Mouse (Mus musculus) hindbrain, postnatal 0 days (tissue): ENCODE measurements around the gene Armc12. TPM values are rescaled to one million over a fixed set of nuclear protein-coding genes. Genes with fewer than 3 reads are reported as not detected.
"Not testable (repeated sequence)": the region's sequence is repeated elsewhere in the genome, so short reads cannot be mapped to it uniquely, and the experiment has no call there.

Source experiments
- ATAC-seq: fragments of 200-750 bp; cut with Nextera tagmentation; 2 replicates; pipeline ENCODE4 v1.8.0; 2017; ENCODE audit warnings: mild to moderate bottlenecking, moderate TSS enrichment, moderate library complexity
- DNase-seq: peaks from one replicate; pipeline ENCODE4 v3.0.0-alpha.2; 2015; ENCODE audit warnings: low spot score
- H3K27ac ChIP-seq: fragments of 300-500 bp; sonication (generic); 2 replicates; pipeline ENCODE4 v1.5.1; 2014; ENCODE audit warnings: mild to moderate bottlenecking
- H3K27me3 ChIP-seq: fragments of 300-500 bp; sonication (generic); 2 replicates; pipeline ENCODE4 v1.6.1; 2014; ENCODE audit warnings: low read length, mixed read lengths; ENCODE audit not compliant: insufficient read depth
- H3K36me3 ChIP-seq: fragments of 300-500 bp; sonication (generic); 2 replicates; pipeline ENCODE4 v1.6.1; 2014; ENCODE audit warnings: low read length, mixed read lengths; ENCODE audit not compliant: insufficient read depth
- H3K4me1 ChIP-seq: fragments of 300-500 bp; sonication (generic); 2 replicates; pipeline ENCODE4 v1.6.1; 2014; ENCODE audit warnings: antibody characterized with exemption, low read length, mixed read lengths; ENCODE audit not compliant: insufficient read depth
- H3K4me2 ChIP-seq: fragments of 300-500 bp; sonication (generic); 2 replicates; pipeline ENCODE4 v1.6.1; 2014; ENCODE audit warnings: low read depth, mild to moderate bottlenecking, low read length, moderate library complexity, mixed read lengths
- H3K4me3 ChIP-seq: fragments of 300-500 bp; sonication (generic); 2 replicates; pipeline ENCODE4 v1.5.1; 2014; ENCODE audit warnings: low read length
- H3K9ac ChIP-seq: fragments of 300-500 bp; sonication (generic); replicated peaks from 2 replicates; pipeline ENCODE4 v1.6.1; 2014; ENCODE audit warnings: mild to moderate bottlenecking, low read length, moderate library complexity, mixed read lengths
- H3K9me3 ChIP-seq: fragments of 300-500 bp; sonication (generic); 2 replicates; pipeline ENCODE4 v1.6.1; 2016; ENCODE audit warnings: low read length, mixed read lengths
- CTCF ChIP-seq: IDR thresholded peaks from 2 replicates; pipeline ENCODE4 v1.5.1; 2016; ENCODE audit warnings: antibody characterized with exemption, control low read depth, low read depth
- WGBS: fragments of 180-500 bp; shearing (Covaris S2); extraction: QIAGEN DNeasy Blood & Tissue Kit; methylation state at CpG from one replicate; pipeline ENCODE4 v1.1.7; 2014; 5-methylcytosine and 5-hydroxymethylcytosine counted together
- polyA plus RNA-seq: library from polyadenylated mRNA; unstranded; fragments of >200 nt; fragmentation: Nextera tagmentation; extraction: Ambion mirVana; gene quantifications from 2 replicates; pipeline ENCODE4 v1.2.1, GENCODE M21; 2015
- total RNA-seq: library from RNA; depleted of rRNA; stranded (reverse); fragments of >200 nt; gene quantifications from 2 replicates; pipeline ENCODE4 v1.2.3, GENCODE M21; 2014

The Armc12 gene
- total and polyA plus RNA-seq, 2 experiments from 2014 or later = not detected

DNA sequence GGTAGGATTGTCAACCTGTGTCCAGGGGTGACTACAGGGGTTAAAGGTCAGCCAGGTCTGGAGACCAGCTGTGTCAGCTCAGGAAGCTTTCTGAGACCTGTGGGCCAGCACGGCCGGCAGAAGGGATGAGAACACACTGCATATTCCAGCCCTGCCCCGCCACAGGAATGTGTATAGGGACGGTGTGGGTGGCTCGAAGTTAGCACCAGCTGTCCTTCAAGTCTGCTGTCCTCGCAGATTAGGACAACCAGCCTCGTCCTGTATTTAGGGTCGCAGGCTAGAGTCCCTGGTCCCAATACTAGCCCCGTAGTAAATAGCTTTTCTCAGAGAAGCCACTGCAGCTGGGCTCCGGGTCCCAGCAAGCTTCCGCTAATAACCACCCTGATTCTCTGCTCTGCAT, 17.9 kb downstream of the Armc12 start:
- H3K27ac ChIP-seq = no peak overlapping the region
- H3K9ac ChIP-seq = no peak overlapping the region
- ATAC-seq (no peak), DNase-seq (no peak)
- no peaks in the 10 kb centered on the region for H3K27me3 ChIP-seq
- TF ChIP-seq CTCF = no peak
- H3K4me3 ChIP-seq = no peak overlapping the region
- 74% methylated on average over 11 of the region's 11 CpGs for WGBS
- no peaks in the 10 kb centered on the region for H3K9me3 ChIP-seq
- H3K4me1 ChIP-seq = no peaks in the 10 kb centered on the region
- no peaks in the 10 kb centered on the region for H3K36me3 ChIP-seq
- no peak overlapping the region for H3K4me2 ChIP-seq

DNA sequence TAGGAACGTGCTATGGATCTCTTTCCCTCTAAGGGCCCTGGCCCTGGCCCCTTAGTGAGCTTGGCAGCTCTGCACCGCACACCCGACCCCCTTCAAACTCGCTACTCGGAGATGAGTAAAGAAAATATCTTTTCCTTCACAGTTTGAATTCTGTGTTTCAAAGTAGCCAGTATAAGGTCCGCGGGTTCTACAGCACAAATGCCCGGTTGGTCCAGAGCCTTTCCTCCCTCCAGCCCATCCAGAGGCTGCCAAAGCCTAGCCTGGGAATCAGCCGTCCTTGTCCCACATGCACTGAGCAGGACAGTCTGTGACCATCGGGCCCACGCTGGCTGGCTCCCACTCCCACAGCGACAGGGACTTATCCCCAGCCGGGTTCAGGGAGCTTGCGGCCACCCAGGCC, 18.5 kb downstream of the Armc12 start, which contains the start of gene Clpsl2:
Clpsl2 (plus strand) TSS at position 301 of the 400 bp plus-strand sequence.
- no peaks in the 10 kb centered on the region for H3K36me3 ChIP-seq
- no peak for ATAC-seq
- no peak within 1 kb of the TSS for H3K9ac ChIP-seq
- 76% methylated on average over 14 of the region's 14 CpGs for WGBS
- no peak within 1 kb of the TSS for H3K4me3 ChIP-seq
- H3K4me1 ChIP-seq = no peaks in the 10 kb centered on the region
- H3K27me3 ChIP-seq = no peaks in the 10 kb centered on the region
- H3K4me2 ChIP-seq = no peak within 1 kb of the TSS
- no peak within 1 kb of the TSS for H3K27ac ChIP-seq
- DNase-seq = no peak
- no peaks in the 10 kb centered on the region for H3K9me3 ChIP-seq
- TF ChIP-seq CTCF = no peak

DNA sequence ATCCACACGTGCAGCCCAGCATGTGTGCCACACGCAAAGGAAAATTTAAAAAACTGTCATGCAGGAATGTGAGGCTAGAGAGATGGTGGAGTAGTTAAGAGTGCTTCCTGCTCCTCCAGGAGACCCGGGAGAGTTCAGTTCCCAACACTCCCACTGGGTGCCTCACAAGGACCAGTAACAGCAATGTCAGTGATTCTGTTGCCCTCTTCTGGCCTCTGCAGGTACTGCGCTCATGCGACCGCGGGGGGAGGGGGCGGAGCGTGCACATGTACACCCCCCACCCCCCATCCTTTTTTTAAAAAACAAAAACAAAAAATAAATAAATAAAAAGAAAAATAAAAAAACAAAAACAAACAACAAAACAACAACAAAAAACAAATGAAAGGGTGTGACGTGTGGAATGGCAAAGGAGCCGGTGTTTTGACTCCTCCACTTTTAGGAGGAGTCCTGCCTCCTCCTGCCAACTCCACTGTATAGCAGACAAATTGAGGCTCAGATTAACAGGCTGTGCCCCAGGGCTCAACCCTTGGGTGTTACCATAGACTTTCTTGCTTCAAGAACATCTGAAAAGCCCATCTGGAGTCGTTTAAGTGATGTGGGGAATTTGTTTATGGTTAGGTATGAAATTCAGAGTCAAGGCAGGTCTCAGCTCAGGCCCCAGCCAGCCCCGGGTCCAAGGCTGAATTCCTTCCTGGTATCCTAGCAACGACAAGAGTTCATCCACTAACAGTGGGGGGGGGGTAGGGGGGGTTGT, 22.6 kb downstream of the Armc12 start:
- Histone ChIP-seq H3K27me3 (no peaks in the 10 kb centered on the region), H3K4me3 (no peak overlapping the region), H3K4me1 (no peaks in the 10 kb centered on the region), H3K4me2 (no peak overlapping the region), H3K27ac (no peak overlapping the region), H3K9me3 (no peaks in the 10 kb centered on the region), H3K9ac (no peak overlapping the region), H3K36me3 (no peaks in the 10 kb centered on the region)
- TF ChIP-seq CTCF = peak; percentile 89
- WGBS = 7% methylated on average over 14 of the region's 14 CpGs
- DNase-seq (peak; percentile 79), ATAC-seq (peak; percentile 63)

DNA sequence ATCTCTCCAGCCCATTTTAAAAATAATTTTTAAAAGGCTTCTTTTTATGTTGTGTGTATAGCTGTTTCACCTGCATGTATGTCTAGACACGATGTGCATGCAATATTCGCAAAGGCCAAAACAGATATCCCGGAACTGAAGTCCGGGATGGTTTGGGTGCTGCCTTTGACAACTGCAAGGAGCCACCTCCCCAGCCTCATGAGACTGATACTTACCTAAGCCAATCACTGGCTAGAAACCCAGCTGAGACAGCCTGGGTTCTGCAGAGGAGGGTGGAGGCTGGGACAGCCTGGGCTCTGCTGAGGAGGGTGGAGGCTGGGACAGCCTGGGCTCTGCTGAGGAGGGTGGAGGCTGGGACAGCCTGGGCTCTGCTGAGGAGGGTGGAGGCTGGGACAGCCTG, 23.4 kb downstream of the Armc12 start:
- H3K4me1 ChIP-seq, H3K27ac ChIP-seq, H3K36me3 ChIP-seq, H3K4me2 ChIP-seq, H3K4me3 ChIP-seq, H3K9ac ChIP-seq, DNase-seq, H3K27me3 ChIP-seq, H3K9me3 ChIP-seq, ATAC-seq: not testable (repeated sequence)
- 81% methylated on average over 4 of the region's 4 CpGs for WGBS

DNA sequence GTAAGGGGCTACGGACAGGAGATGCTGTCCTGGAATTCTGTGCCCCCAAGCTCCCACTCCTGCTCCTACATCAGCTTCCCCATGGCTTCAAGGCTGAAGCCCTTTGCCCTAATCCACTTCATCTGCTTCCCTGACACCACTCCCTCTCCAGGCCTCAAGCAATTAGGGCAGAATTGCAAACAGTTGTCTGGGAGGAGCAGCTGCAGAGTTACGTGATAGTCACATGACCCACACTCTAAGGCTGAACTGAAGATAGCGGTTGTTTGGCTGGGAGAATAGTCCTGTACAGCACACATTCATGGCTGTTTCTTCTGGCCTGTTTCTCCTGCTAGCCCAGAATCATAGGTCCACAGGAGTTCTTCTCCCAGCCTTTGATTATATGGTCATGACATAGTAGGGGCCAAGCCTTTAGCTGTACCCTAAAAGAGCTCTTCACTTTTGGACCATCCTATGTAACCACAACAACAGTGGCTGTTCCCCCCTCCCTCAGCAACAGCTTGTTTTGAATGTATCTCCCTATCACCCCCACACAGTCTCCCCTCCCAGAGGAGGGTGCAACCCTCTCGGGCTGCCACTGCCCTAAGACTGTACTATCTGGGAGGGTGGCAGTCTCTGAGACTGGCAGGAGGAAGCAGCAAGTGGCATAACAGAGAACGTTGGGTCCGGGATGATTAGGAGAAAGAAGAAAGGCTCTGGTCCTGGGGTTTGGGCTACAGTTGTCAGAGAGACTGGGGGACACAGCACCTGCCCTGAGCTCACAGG, 26.2 kb downstream of the Armc12 start:
- Histone ChIP-seq H3K9ac (no peak overlapping the region), H3K27ac (no peak overlapping the region), H3K4me3 (no peak overlapping the region), H3K27me3 (no peaks in the 10 kb centered on the region), H3K4me2 (no peak overlapping the region), H3K9me3 (no peaks in the 10 kb centered on the region), H3K4me1 (no peaks in the 10 kb centered on the region), H3K36me3 (no peaks in the 10 kb centered on the region)
- peak; percentile 10; the same call in 1 of the 2 replicates for TF ChIP-seq CTCF
- 59% methylated on average over 6 of the region's 6 CpGs for WGBS
- ATAC-seq (no peak; the same call in 1 of the 2 replicates), DNase-seq (no peak)

DNA sequence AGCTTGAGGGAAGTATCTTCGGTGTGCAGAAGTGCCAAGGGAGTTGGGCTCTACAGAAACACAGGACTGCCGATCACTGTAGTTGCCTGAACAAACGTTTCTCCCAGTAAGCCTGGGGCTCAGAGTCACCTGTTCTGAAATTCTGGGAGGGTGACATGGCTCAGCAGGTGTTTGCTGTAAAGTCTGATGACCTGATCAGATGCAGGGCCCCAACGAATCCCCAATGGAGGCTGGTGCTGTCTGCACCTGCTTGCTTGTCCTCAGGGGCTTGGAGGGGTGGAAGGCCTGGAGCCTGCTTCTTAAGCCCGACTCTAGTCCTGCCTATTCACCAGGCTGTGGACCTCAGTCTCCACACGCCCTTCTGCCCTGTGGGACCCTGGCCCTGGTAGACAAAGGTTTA, 27.2 kb downstream of the Armc12 start:
- no peaks in the 10 kb centered on the region for H3K36me3 ChIP-seq
- no peak overlapping the region for H3K27ac ChIP-seq
- DNase-seq (no peak), ATAC-seq (no peak)
- H3K4me1 ChIP-seq = no peaks in the 10 kb centered on the region
- H3K4me2 ChIP-seq = no peak overlapping the region
- no peak overlapping the region for H3K9ac ChIP-seq
- no peaks in the 10 kb centered on the region for H3K9me3 ChIP-seq
- H3K27me3 ChIP-seq = no peaks in the 10 kb centered on the region
- no peak for TF ChIP-seq CTCF
- H3K4me3 ChIP-seq = no peak overlapping the region
- 70% methylated on average over 6 of the region's 6 CpGs for WGBS

DNA sequence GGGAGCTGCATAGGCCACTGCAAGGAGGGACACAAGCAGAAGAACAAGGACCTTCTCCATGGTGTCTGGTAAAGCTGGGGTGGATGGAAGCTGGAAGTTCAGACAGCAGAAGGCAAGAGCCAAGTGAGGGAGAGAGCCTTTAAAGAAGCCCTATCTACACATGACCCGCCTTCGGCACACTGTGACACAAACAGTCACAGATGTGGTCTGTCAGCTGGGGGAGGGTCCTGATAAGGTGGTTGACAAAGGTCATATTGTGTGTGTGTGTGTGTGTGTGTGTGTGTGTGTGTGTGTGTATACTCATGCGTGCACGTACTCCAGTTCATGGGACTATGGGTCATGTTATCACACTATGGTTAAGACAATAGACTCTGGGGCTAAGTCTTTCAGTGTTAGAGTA, 30.0 kb downstream of the Armc12 start, which contains the start of gene Clps:
Clps (minus strand) TSS at position 169 of the 400 bp plus-strand sequence.
- no peaks in the 10 kb centered on the region for H3K27me3 ChIP-seq
- H3K9ac ChIP-seq = no peak within 1 kb of the TSS
- H3K4me3 ChIP-seq = no peak within 1 kb of the TSS
- 93% methylated on average over 4 of the region's 4 CpGs for WGBS
- no peak for ATAC-seq
- TF ChIP-seq CTCF = no peak
- H3K4me1 ChIP-seq = no peaks in the 10 kb centered on the region
- H3K4me2 ChIP-seq = no peak within 1 kb of the TSS
- no peak within 1 kb of the TSS for H3K27ac ChIP-seq
- DNase-seq = no peak
- no peaks in the 10 kb centered on the region for H3K36me3 ChIP-seq
- H3K9me3 ChIP-seq = no peaks in the 10 kb centered on the region
